Comparison of ENCODE assay signal across 9 mouse cellular contexts in the genomic region with DNA sequence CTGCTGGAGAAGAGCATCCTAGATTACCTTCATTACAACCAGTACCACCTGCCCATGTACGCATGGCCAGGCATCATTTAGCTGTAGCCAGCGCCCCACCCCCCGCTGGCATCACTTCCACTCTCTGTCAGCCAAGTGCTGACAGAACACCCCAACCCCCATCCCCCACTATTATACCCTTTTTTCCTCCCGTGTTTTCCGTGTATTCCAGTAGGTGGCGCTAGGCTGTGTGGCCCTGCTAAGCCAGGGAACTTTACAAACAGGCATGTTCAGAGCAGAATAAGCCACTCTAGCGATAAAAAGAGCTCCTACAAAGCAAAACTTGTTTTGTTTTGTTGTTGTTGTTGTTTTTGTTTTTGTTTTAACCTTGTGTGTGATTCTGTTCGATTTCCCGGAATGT. TPM values are rescaled to one million over a fixed set of nuclear protein-coding genes. Genes with fewer than 3 reads are reported as not detected.
A peak's percentile ranks its signal among the peaks of the same experiment; 100 is the strongest.
DNase-seq lines count a peak whose midpoint lies in the region; ATAC-seq and TF ChIP-seq lines count a peak whose summit lies in the region.
"Had no signal": no experiment of that assay in that cellular context is flagged by ENCODE, and none has a peak within 500 bp of the region (broad histone marks: within the 10 kb centered on the region; RNA-seq: fewer than 3 reads in every experiment).

No protein-coding gene starts in this region.

- DNase-seq in left cerebral cortex, adult 18-20 months (ENCODE audit: low spot score in 2 of 2) = peak; percentile 33 to 51
- no peak for DNase-seq in left cerebral cortex, adult 11 months (ENCODE audit: low spot score)
- no peak for DNase-seq in Patski (ENCODE audit: low read depth, low spot score)
- peak; percentile 79 for DNase-seq in embryo, embryonic 10 days (ENCODE audit: low spot score)
- DNase-seq in lung, postnatal 25 days (ENCODE audit: low spot score) = peak; percentile 28
- DNase-seq in spleen, adult 12 weeks (ENCODE audit: low spot score) = no peak

- TF ChIP-seq CTCF in Patski (IDR thresholded peaks at IDR 0.05) = no peak
- TF ChIP-seq CTCF in intestine, postnatal 0 days (IDR thresholded peaks at IDR 0.05; ENCODE audit: low read depth) = peak; percentile 87
- TF ChIP-seq CTCF in small intestine, adult 2 months (IDR thresholded peaks at IDR 0.05; ENCODE audit: extremely low read depth, insufficient read length, insufficient replicate concordance, low read depth, low read length) = peak; percentile 79; the same call in 1 of the 2 replicates

- peak; percentile 69 for ATAC-seq in Patski
- peak; percentile 19; the same call in 1 of the 2 replicates for ATAC-seq in intestine, postnatal 0 days

- H3K4me3 ChIP-seq in intestine, postnatal 0 days (ENCODE audit: low read depth, low read length) = no peak overlapping the region
- H3K4me3 ChIP-seq in small intestine, adult 2 months (ENCODE audit: low read depth, low read length) = no peak overlapping the region
- H3K4me3 ChIP-seq: limb, embryonic 13.5 days had no signal

- in situ Hi-C loops in Patski (cut with MboI; ENCODE audit: low pct_unique_long_range_greater_than_20kb) = loop anchor here (10.0 kb wide), 1 partner anchor 260 kb away; no protein-coding TSS in a partner anchor

- no peak for TF ChIP-seq POLR2A in small intestine, adult 2 months (IDR thresholded peaks at IDR 0.05; ENCODE audit: low read depth, low read length)

- 3% methylated on average over 9 of the region's 9 CpGs for WGBS in intestine, postnatal 0 days
- WGBS in small intestine, adult 2 months = 4% methylated on average over 9 of the region's 9 CpGs

- no peaks in the 10 kb centered on the region for H3K36me3 ChIP-seq in intestine, postnatal 0 days (ENCODE audit: control insufficient read depth, insufficient read depth)
- H3K36me3 ChIP-seq in small intestine, adult 2 months (ENCODE audit: control insufficient read depth, insufficient read depth, low read length) = no peaks in the 10 kb centered on the region
- H3K36me3 ChIP-seq: limb, embryonic 13.5 days had no signal

- CTCF ChIA-PET in Patski (lab: Charles Lee) = interaction anchor here (0.5 kb wide), 1 partner anchor 390 kb away, joined by 3 read pairs; no protein-coding TSS in a partner anchor

- no peak overlapping the region for H3K4me2 ChIP-seq in intestine, postnatal 0 days (replicated peaks; ENCODE audit: low read depth)
- H3K4me2 ChIP-seq: limb, embryonic 13.5 days had no signal

- H3K9me3 ChIP-seq in intestine, postnatal 0 days (ENCODE audit: control insufficient read depth) = no peaks in the 10 kb centered on the region
- H3K9me3 ChIP-seq: limb, embryonic 13.5 days had no signal

- POLR2A ChIA-PET in Patski (lab: Charles Lee) = no interaction called here

- H3K27me3 ChIP-seq in Patski = peaks cover 14% of the 10 kb centered on the region
- peaks cover 52% of the 10 kb centered on the region for H3K27me3 ChIP-seq in intestine, postnatal 0 days (replicated peaks; ENCODE audit: control insufficient read depth, insufficient read depth, low read length)
- H3K27me3 ChIP-seq in small intestine, adult 2 months (ENCODE audit: control insufficient read depth, insufficient read depth, low read length) = peaks cover 32% of the 10 kb centered on the region

- no peak overlapping the region for H3K27ac ChIP-seq in intestine, postnatal 0 days (ENCODE audit: low read depth, low read length)
- no peak overlapping the region for H3K27ac ChIP-seq in small intestine, adult 2 months (ENCODE audit: insufficient read depth, low read depth, low read length)
- H3K27ac ChIP-seq: limb, embryonic 13.5 days had no signal

- H3K4me1 ChIP-seq in intestine, postnatal 0 days (replicated peaks; ENCODE audit: control insufficient read depth, insufficient read depth, low read length) = no peaks in the 10 kb centered on the region; the same call in 1 of the 2 replicates
- H3K4me1 ChIP-seq in small intestine, adult 2 months (ENCODE audit: control insufficient read depth, insufficient read depth, insufficient read length, low read length) = no peaks in the 10 kb centered on the region

- H3K9ac ChIP-seq in intestine, postnatal 0 days (ENCODE audit: low read depth, low read length) = no peak overlapping the region
- H3K9ac ChIP-seq: limb, embryonic 13.5 days had no signal

RNA-seq across cellular contexts. Expression of a gene that starts 7.0 kb away (rescaled TPM):
- total RNA-seq in left cerebral cortex, adult 18-20 months (2021) = 1 to 10 TPM; 6.7 to 7.0 TPM
- polyA plus RNA-seq in Patski (2021) = not detected
- polyA plus RNA-seq in intestine, postnatal 0 days (2015; fragmentation: Nextera tagmentation; extraction: Ambion mirVana) = 0.43 and 0.48 TPM in 2 replicates
- 3.1 and 5.9 TPM in 2 replicates for polyA plus RNA-seq in small intestine, adult 2 months (2012; rRNA removed)
- polyA plus RNA-seq: limb, embryonic 13.5 days had no signal

Comparison
In these comparisons a context has a peak if more than half of its experiments do, and no peak if none do; other contexts are left out.
1. DNase-seq: peak in left cerebral cortex, adult 18-20 months (2 of 2), embryo, embryonic 10 days (single experiment) and lung, postnatal 25 days (single experiment); none in left cerebral cortex, adult 11 months (single experiment), Patski (single experiment) and spleen, adult 12 weeks (single experiment).